Mouse (Mus musculus) CD4-positive, CD25-positive, alpha-beta regulatory T cell, adult 4 months (primary cell): ENCODE results near the gene Atp9a. TPM values are rescaled to one million over a fixed set of nuclear protein-coding genes. Genes with fewer than 3 reads are reported as not detected.
A peak's percentile ranks its signal among the peaks of the same experiment; 100 is the strongest.

Source experiments
- ATAC-seq: one replicate; pipeline ENCODE4 v1.8.0; 2017
- polyA plus RNA-seq, 2 experiments: library from polyadenylated mRNA; unstranded; fragments of 100-300 nt; shearing (Covaris generic); gene quantifications; one replicate each; pipeline ENCODE4 v1.2.1; 2017

The Atp9a gene
- polyA plus RNA-seq, 2 experiments from 2014 or later, result 7.9 to 16.2 TPM

- no peak for ATAC-seq
These were observed 3.4 kb downstream of the Atp9a start for GRCm38 (mm10) chr2:168738854-168739253.

GRCm38 (mm10) chr2:168737878-168738277, 4.3 kb downstream of the Atp9a start:
- ATAC-seq, result no peak

GRCm38 (mm10) chr2:168734023-168734422, 8.2 kb downstream of the Atp9a start:
- no peak for ATAC-seq

- no peak for ATAC-seq
These were observed 11.0 kb downstream of the Atp9a start for GRCm38 (mm10) chr2:168731258-168731657.

GRCm38 (mm10) chr2:168729736-168730135, 12.5 kb downstream of the Atp9a start:
- ATAC-seq, result no peak

- ATAC-seq, result no peak
These were observed 14.2 kb downstream of the Atp9a start for GRCm38 (mm10) chr2:168728045-168728444.

- ATAC-seq, result no peak
These were observed 16.2 kb downstream of the Atp9a start for GRCm38 (mm10) chr2:168726007-168726406.

- no peak for ATAC-seq
These were observed 20.9 kb downstream of the Atp9a start for GRCm38 (mm10) chr2:168721313-168721712.

GRCm38 (mm10) chr2:168719742-168720141, 22.5 kb downstream of the Atp9a start:
- ATAC-seq, result no peak

GRCm38 (mm10) chr2:168718735-168719134, 23.5 kb downstream of the Atp9a start:
- no peak for ATAC-seq

- no peak for ATAC-seq
These were observed 23.9 kb downstream of the Atp9a start for GRCm38 (mm10) chr2:168718267-168718666.

- no peak for ATAC-seq
These were observed 29.7 kb downstream of the Atp9a start for GRCm38 (mm10) chr2:168712199-168713176.

- ATAC-seq, result no peak
These were observed 31.2 kb downstream of the Atp9a start for GRCm38 (mm10) chr2:168710979-168711378.

- ATAC-seq, result no peak
These were observed 34.4 kb downstream of the Atp9a start for GRCm38 (mm10) chr2:168707766-168708165.

GRCm38 (mm10) chr2:168702266-168702665, 39.9 kb downstream of the Atp9a start:
- no peak for ATAC-seq

- peak; percentile 69 for ATAC-seq
These were observed 47.2 kb downstream of the Atp9a start for GRCm38 (mm10) chr2:168695027-168695403.

- no peak for ATAC-seq
These were observed 47.7 kb downstream of the Atp9a start for GRCm38 (mm10) chr2:168694379-168695026.

- ATAC-seq, result no peak
These were observed 50.4 kb downstream of the Atp9a start for GRCm38 (mm10) chr2:168691774-168692173.

GRCm38 (mm10) chr2:168687326-168687725, 54.9 kb downstream of the Atp9a start:
- ATAC-seq, result no peak

GRCm38 (mm10) chr2:168685909-168686308, 56.3 kb downstream of the Atp9a start:
- no peak for ATAC-seq

GRCm38 (mm10) chr2:168684695-168685094, 57.5 kb downstream of the Atp9a start:
- no peak for ATAC-seq

- ATAC-seq, result peak; percentile 60
These were observed 58.6 kb downstream of the Atp9a start for GRCm38 (mm10) chr2:168683520-168684150.

GRCm38 (mm10) chr2:168682721-168683120, 59.5 kb downstream of the Atp9a start:
- no peak for ATAC-seq
